Mouse (Mus musculus) layer of hippocampus, postnatal 36 days (tissue): Measurements from ENCODE around the gene Lepr. TPM values are rescaled to one million over a fixed set of nuclear protein-coding genes. Genes with fewer than 3 reads are reported as not detected.
A peak's percentile ranks its signal among the peaks of the same experiment; 100 is the strongest.
"Not testable (repeated sequence)": the region's sequence is repeated elsewhere in the genome, so short reads cannot be mapped to it uniquely, and the experiment has no call there.

Source experiments
- DNase-seq, 2 experiments: peaks; one replicate each; pipeline ENCODE4 v3.0.0; 2022
- total RNA-seq, 2 experiments: library from RNA; stranded (reverse); gene quantifications; 2 replicates each; pipeline ENCODE4 v1.2.3; 2021

Gene Lepr
- total RNA-seq, 2 experiments from 2014 or later: 1.9 to 3.0 TPM

DNA sequence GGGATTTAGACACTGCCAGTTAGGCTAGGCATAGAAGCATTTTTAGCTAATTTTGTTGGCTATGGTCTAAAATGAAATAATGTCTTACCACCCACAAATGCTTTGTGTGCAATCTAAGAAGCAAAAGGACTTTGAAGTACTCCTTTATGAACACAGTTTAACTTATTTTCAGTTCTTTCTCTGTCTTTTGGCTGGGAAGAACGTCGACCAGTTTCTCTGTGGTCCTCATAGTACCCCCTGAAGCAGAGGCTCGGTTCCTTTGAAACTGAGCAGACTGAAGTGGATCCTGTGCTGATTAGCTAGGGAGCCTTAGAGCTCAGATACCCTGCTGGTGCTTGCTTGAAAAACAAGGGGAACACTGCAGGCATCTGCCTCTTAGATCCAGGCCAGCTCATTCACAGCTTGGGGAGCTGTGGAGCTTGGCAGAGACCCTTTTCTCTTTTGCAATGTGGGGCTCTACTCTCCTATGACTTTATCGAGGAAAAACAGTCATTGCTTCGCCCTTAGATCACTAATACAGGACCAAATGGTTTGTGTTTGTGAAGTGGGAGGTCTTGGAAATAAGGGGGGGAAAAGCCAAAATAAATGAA, 1.9 kb downstream of the Lepr start:
- peak; percentile 15 to 24 for DNase-seq

DNA sequence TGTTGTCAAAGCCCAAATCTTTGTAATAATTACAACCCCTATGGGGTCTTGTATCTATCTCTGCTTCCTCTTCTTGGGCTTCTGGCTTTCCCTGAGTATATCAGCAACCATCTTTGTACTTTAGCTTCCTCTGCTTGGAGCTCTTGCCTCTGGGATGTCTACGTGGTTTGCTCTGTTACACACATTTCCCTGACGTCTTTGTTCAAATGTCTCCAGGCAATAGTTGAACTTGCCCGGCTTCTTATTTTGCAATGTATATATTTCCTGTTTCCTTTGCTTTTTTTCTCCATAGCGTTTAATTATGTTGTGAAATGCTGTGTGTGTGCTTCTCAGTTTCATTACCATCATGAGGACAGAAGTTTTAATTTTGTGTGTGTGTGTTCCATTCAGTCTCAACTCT, 4.5 kb downstream of the Lepr start:
- DNase-seq: no peak

GRCm38 (mm10) chr4:101741973-101742372, 24.8 kb downstream of the Lepr start:
- no peak for DNase-seq

DNA sequence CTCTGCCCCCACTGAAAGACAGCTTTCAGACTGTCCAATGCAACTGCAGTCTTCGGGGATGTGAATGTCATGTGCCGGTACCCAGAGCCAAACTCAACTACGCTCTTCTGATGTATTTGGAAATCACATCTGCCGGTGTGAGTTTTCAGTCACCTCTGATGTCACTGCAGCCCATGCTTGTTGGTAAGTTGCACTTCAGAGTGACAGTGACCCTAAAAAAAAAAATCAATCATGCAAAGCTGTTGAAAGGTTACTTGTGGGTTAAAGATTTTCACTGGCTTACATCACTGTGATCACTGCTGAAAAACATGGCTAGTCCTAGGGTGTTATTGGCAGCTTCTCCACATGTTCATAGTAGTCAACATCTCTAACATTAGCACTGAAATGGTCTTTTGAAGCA, 28.3 kb downstream of the Lepr start:
- no peak for DNase-seq

DNA sequence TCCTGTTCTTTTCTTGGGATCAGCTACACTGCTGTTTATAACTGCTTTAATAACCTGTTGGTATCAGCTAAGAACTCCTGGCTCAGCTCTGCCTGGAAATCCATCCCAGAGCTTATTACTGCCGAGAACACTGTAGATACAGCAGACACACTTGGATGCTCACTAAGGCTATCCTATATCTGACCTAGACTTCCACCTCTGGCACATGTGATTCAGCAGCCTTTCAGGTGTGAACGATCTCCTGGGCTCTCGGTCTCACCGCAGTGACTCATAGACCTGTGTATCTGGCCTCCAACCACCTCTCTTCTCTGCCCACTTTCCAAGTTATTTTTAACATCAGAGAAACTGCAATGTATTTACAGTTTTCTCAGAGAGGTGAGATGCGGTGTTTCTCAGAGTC, 43.3 kb downstream of the Lepr start:
- DNase-seq: no peak

- not testable (repeated sequence) for DNase-seq
Observed at GRCm38 (mm10) chr4:101843923-101844322, 126.7 kb downstream of the Lepr start, which contains the start of gene B020004J07Rik. B020004J07Rik (minus strand) TSS chr4:101844023.

- no peak for DNase-seq
Observed at GRCm38 (mm10) chr4:101850908-101851307, 133.7 kb downstream of the Lepr start.

- DNase-seq: peak; percentile 2 to 9
Observed at GRCm38 (mm10) chr4:101860873-101861272, 143.7 kb downstream of the Lepr start.

- DNase-seq: no peak
Observed at GRCm38 (mm10) chr4:101862289-101862688, 145.1 kb downstream of the Lepr start.

Other genes starting within 250 kb of the Lepr start
- gene Dnajc6, start 220.8 kb upstream of the Lepr start, total RNA-seq: 100 to 1,000 TPM; 310 to 321 TPM
- 10 to 100 TPM; 26.3 to 27.9 TPM for gene Leprot, start 69.7 kb upstream of the Lepr start, total RNA-seq
- gene B020004J07Rik, start 126.6 kb downstream of the Lepr start, total RNA-seq: not detected
- gene C130073F10Rik, start 176.4 kb downstream of the Lepr start, total RNA-seq: not detected
- not detected for gene Gm12800, start 191.7 kb downstream of the Lepr start, total RNA-seq
- gene Gm12794, start 223.0 kb downstream of the Lepr start, total RNA-seq: not detected